Mouse (Mus musculus): ENCODE measurements around the gene Anks6.
"Not testable (repeated sequence)": the region's sequence is repeated elsewhere in the genome, so short reads cannot be mapped to it uniquely, and the experiment has no call there.

The Anks6 gene

DNA sequence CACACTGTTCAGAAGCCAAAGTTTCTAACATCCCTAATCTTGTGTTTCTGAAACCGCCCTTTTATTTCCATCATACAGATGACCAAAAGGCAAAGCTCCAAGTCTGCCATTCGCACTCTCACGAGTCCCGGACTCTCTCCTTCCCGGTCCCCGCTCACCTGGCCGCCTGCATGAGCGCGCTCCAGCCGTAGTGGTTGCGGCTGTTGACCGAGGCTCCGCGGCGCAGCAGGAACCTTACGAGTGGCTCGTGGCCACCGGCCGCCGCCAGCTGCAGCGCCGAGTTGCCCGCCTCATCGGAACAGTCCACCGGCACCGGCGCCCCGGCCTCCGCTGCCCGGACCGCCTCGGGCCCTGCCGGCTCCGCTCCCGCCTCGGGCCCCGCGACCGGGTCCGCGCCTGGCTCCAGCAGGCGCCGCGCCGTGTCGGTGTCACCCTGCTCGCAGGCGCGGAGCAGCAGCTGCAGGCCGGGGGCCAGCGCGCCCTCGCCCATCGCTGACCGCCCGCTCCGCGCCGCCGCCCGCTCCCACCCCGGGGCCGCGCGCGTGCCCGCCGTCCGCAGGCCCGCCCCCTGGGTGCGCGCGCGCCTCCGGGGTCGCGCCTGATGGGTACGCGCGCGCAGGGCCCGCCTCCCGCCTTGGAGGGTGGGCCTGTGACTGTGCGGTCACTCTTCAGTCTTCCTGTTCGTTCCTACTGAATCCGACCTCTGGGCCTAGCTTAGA lies at the start of gene Anks6:
Anks6 (minus strand) TSS at position 637 of the 719 bp plus-strand sequence.
- peak; percentile 89 for DNase-seq

- DNase-seq = no peak
Observed at GRCm38 (mm10) chr4:47103561-47103960, 46.3 kb upstream of the Anks6 start.

DNA sequence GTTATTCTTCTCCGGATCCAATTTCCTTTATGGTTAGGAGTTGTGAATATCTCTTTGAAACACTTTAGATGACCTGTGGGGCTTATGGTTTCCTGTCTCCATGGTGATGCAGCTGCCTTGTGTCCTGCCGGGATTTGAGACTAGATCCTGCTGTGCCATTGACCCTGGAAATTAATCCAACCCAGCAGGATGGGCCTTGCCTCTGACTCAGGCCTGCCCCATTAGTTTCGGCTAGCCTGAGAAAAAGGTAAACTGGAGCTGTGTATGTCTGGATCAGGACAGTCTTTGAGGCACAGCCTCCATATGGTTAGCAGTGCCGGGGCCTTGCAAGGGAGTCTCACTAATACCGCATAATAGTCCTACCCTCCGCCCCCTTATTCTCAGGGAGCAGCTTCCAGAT lies 36.4 kb upstream of the Anks6 start:
- DNase-seq = peak; percentile 42

GRCm38 (mm10) chr4:47093161-47093560 lies 35.9 kb upstream of the Anks6 start:
- DNase-seq = no peak

DNA sequence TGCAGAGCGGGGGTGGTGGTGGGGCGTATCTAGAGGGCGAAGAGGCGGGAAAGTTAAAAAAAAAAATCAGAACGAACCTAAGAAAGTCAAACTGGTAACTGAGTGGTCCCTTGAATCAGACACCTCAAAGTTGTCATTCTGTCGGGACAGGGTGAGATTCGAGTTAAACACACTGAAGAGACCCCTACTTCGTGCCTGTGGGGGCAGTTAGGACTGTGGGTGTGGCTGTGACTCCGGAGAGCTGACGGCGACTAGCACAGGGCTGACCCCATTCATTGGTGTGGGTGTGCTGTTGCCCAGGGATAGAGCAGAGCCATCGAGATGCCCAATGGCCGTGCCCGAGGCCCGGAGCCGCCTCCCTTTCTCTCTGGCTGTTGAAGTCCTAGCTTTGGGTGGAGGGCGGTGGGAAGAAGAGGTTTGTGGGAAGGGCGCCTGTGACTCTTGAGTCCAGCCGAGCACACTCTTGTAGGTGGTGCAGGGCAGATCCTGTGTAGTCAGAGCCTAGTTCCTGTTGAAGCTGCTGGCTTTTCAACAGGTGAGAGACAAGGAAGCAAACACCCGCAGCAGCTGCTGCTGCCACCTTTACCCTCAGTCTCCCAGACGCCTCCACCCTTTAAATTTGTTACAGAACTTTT lies 35.3 kb upstream of the Anks6 start:
- DNase-seq = peak; percentile 61

DNA sequence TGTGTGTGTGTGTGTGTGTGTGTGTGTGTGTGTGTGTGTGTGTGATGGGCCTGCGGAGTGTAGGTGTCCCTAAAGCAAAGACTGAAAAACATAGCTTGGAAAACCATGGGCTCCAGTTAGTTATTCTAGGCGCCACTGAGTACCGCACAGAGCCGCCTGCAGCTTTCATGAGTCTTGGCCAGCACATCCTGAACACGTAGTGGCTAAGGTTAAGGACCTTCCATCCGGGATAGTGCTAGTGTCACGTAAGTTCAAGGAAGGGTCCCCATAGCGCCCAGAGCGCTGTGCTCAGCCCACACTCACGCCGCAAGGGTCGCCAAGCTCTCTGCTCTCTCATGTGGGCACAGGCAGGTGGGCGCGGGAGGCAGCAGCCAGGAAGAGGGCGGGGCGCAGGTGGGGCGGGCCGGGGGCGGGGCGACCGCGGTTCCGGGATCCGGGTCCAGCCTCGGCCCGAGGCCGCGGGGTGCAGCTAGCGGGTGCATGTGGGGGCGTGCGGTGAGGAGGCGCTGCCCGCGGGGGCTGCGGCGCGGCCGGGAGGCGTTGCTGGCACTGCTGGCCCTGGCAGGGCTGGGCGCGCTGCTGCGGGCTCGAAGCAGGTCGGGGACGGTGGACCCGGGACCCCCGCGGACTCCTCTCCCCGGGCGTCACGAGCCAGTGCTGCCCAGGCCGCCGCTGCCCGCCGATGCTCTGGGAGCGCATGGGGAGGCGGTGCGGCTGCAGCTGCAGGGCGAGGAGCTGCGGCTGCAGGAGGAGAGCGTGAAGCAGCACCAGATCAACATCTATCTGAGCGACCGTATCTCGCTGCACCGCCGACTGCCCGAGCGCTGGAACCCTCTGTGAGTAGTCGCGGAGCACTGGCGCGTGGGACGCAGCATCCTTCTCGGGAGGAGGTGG lies 34.5 kb upstream of the Anks6 start, which contains the start of gene Galnt12:
Galnt12 (plus strand) TSS at position 417 of the 894 bp plus-strand sequence.
- DNase-seq = peak; percentile 65

- DNase-seq = no peak
Observed at GRCm38 (mm10) chr4:47088671-47089070, 31.4 kb upstream of the Anks6 start.

DNA sequence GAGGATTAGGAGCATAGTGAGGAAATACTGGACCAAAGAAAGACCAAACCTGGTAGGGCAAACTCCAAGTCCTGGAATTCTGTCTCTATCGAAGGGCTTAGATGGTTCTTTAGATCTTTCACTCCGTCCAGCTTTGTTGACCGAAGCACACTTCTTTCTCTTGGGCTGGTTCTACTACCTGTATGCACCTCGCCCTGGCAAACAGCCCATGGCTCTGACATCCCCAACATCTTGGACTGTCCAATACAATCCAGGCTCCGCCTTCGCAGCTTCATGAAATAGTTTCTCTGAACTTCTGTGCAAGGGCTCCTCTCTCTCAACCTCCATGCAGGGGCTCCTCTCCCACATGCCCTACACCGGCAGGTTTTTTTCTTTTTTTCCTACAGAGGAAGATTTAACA lies 26.6 kb upstream of the Anks6 start:
- DNase-seq = no peak

GRCm38 (mm10) chr4:47080647-47081010 lies 23.4 kb upstream of the Anks6 start:
- DNase-seq = no peak

DNA sequence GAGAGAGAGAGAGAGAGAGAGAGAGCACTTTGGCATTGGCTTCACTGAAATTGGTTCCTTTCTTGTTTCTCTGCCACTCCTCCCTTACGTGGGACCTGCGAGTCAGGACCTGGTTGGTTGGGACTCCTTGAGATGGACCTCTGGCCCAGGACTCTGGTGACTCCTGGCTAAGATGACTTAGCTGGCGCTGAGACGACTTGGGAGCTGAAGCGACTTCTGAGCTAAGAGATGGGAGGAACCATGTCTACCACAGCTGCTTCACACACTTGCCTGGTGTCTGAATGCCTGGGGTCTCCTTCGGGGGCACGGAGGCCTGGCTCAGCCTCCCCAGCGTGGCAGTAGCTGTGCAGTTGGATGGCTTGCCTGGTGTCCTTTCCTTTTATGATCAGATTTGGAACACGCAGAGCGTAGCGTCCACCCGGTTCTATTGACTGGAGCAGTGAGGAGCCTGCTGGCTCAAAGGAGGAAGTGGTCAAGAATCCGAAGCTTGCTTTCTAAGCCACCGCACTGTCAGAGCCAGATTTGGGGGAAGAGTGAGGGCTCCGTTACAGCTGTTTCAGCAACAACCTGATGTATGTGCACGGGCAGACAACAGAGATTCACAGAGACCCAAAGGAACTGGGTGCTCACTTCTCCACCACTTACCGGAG lies 22.9 kb upstream of the Anks6 start:
- no peak for DNase-seq

GRCm38 (mm10) chr4:47075054-47075453 lies 17.8 kb upstream of the Anks6 start:
- DNase-seq = no peak

- DNase-seq = no peak
Observed at GRCm38 (mm10) chr4:47060900-47061299, 3.7 kb upstream of the Anks6 start.

- DNase-seq = no peak
Observed at GRCm38 (mm10) chr4:47057510-47058325, 491 bp upstream of the Anks6 start.

DNA sequence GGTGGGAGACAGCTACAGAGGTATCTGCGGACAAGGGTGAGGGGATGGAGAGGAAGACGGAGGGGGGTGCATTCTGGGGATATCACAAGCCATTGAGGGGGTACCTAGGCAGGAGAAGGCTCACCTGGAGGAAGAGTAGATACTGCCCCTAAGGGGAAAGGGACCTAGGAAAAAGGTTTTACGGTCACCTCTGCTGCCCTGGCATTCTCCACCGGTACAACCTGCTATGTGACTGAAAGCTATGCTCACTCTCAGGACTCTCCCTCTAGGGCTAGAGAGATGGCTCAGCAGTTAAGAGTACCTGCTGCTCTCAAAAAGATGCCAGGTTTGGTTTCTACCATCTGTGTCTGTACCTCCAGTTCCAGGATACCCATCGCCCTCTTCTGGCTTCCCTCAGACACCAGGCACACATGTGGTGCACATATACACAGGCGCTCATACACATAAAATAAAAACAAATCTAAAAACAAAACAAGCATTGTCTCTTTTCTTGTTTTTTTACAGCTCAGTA lies 1.6 kb downstream of the Anks6 start:
- no peak for DNase-seq

- not testable (repeated sequence) for DNase-seq
Observed at GRCm38 (mm10) chr4:47055170-47055569, 2.1 kb downstream of the Anks6 start.

DNA sequence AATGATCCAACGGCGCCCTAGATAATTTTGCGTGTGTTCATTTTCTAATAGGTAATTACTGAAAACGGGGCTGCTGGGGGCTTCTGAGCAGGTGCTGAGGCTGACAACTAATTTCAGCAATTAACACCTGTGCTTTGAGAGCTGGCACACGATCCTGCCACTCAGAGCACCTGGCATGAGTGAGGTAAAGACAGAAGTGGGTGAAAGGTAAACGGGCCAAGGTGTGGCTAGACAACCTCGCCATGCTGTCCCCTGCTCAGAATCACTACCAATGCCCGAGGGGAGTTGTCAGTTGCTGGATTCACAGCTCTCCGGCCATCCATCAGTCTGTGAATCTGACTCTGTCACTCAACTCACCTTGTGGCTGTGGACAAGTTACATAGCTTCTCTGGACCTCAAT lies 5.3 kb downstream of the Anks6 start:
- no peak for DNase-seq

DNA sequence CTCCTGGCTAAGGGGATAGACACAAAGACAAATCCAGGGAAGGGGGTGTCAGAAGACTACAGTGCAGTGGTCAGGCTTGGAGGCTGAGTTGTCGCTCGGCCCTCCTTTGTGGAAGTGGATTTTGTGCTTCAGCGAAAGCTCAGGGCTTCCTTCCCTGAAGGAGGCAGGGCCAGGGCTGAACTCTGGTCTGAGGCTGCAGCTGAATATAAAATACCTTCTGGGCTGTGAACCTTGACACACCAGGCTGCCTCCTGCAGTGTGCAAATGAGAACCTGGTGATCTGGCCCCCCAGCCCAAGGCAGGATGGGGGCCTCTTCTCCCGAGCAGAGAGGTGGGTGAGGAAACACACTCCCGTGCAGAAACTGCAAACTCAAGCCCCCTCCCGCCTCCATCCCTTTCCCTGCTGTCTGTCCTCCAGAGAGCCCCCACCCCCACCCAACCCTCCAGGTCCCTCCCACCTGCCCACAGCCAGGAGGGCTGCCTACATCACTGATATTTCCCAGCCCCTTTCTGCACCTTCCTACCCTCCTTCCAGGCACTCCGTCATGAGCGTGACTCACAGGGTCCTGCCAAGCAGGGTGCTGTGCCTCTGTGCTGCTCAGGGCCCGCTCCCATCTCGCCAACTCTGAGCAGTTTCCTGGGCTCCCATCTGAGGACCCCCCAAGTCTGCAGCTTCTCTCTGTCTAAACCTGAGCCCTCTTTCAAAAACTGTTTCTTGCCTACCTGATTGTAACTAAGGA lies 6.4 kb downstream of the Anks6 start:
- no peak for DNase-seq

- peak; percentile 90 for DNase-seq
Observed at GRCm38 (mm10) chr4:47050167-47050566, 7.1 kb downstream of the Anks6 start.

DNA sequence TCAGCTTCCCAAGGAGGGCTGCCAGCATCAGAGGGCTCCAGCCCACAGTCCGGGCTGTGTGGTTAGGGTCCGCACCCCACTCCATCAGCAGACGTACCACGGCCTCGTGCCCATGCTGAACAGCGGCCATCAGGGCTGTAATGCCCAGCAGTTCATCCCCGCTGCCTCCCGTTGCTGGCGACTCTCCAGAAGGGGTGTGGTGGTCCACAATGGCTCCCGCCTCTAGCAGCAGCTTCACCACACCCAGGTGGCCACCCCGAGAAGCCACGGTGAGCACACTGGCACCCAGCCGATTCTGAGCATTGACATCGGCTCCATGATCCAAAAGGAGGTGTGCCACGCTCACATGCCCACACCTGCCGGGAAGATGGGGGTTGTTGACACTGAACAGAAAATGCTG lies 8.0 kb downstream of the Anks6 start:
- DNase-seq = no peak

- no peak for DNase-seq
Observed at GRCm38 (mm10) chr4:47047765-47048164, 9.5 kb downstream of the Anks6 start.

DNA sequence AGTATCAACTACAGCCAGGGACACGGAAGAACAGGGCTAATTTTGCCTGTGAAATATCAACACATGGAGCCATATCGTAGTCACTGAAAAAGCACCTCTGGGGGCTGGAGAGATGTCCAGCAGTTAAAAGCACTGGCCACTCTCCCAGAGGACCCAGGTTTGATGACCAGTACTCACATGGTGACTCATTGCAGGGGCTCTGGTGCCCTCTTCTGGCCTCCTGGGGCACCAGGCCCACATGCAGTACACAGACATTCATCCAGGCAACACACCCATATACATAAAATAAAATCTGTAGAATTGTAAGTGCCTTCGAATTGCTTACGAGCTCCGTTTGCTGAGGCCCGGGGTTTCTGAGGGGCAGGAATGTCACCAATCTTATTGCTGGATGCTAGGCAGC lies 10.3 kb downstream of the Anks6 start:
- DNase-seq = peak; percentile 50
